Mouse (Mus musculus): ENCODE measurements around the gene Il25.
A peak's percentile ranks its signal among the peaks of the same experiment; 100 is the strongest.
"Not testable (repeated sequence)": the region's sequence is repeated elsewhere in the genome, so short reads cannot be mapped to it uniquely, and the experiment has no call there.

Il25 gene

GRCm38 (mm10) chr14:54926401-54927158 lies 5.9 kb upstream of the Il25 start:
- peak; percentile 84 for DNase-seq (ENCODE audit: low spot score in 2 of 2)

GRCm38 (mm10) chr14:54927296-54927695 lies 5.2 kb upstream of the Il25 start:
- DNase-seq (ENCODE audit: low spot score in 2 of 2): no peak

- DNase-seq (ENCODE audit: low spot score in 2 of 2): no peak
Observed at GRCm38 (mm10) chr14:54929801-54930200, 2.7 kb upstream of the Il25 start.

- no peak for DNase-seq (ENCODE audit: low spot score in 2 of 2)
Observed at GRCm38 (mm10) chr14:54930431-54930830, 2.1 kb upstream of the Il25 start.

GRCm38 (mm10) chr14:54935904-54936830 lies 3.7 kb downstream of the Il25 start, which contains the start of gene Cmtm5:
Gene Cmtm5 (plus strand): TSS chr14:54936261.
- no peak for DNase-seq (ENCODE audit: low spot score in 2 of 2)

- DNase-seq (ENCODE audit: low spot score in 2 of 2): no peak
Observed at GRCm38 (mm10) chr14:54936831-54937160, 4.3 kb downstream of the Il25 start.

GRCm38 (mm10) chr14:54937361-54938182 lies 5.1 kb downstream of the Il25 start:
- DNase-seq (ENCODE audit: low spot score in 2 of 2): no peak

- DNase-seq (ENCODE audit: low spot score in 2 of 2): no peak
Observed at GRCm38 (mm10) chr14:54938431-54939219, 6.1 kb downstream of the Il25 start.

GRCm38 (mm10) chr14:54939434-54940175 lies 7.1 kb downstream of the Il25 start:
- DNase-seq (ENCODE audit: low spot score in 2 of 2): peak; percentile 62 to 67

GRCm38 (mm10) chr14:54940176-54940530 lies 7.7 kb downstream of the Il25 start:
- no peak for DNase-seq (ENCODE audit: low spot score in 2 of 2)

GRCm38 (mm10) chr14:54941024-54941978 lies 8.8 kb downstream of the Il25 start:
- DNase-seq (ENCODE audit: low spot score in 2 of 2): no peak

- DNase-seq (ENCODE audit: low spot score in 2 of 2): no peak
Observed at GRCm38 (mm10) chr14:54942479-54942878, 10.0 kb downstream of the Il25 start.

GRCm38 (mm10) chr14:54943971-54944370 lies 11.5 kb downstream of the Il25 start:
- DNase-seq (ENCODE audit: low spot score in 2 of 2): no peak

GRCm38 (mm10) chr14:54944939-54945338 lies 12.4 kb downstream of the Il25 start:
- DNase-seq (ENCODE audit: low spot score in 2 of 2): no peak

GRCm38 (mm10) chr14:54945975-54946704 lies 13.6 kb downstream of the Il25 start:
- no peak for DNase-seq (ENCODE audit: low spot score in 2 of 2)

- not testable (repeated sequence) for DNase-seq (ENCODE audit: low spot score in 2 of 2)
Observed at GRCm38 (mm10) chr14:54947008-54947407, 14.5 kb downstream of the Il25 start.

- DNase-seq (ENCODE audit: low spot score in 2 of 2): no peak
Observed at GRCm38 (mm10) chr14:54948781-54949180, 16.3 kb downstream of the Il25 start.

GRCm38 (mm10) chr14:54950493-54950892 lies 18.0 kb downstream of the Il25 start:
- DNase-seq (ENCODE audit: low spot score in 2 of 2): no peak

GRCm38 (mm10) chr14:54951587-54951986 lies 19.1 kb downstream of the Il25 start:
- DNase-seq (ENCODE audit: low spot score in 2 of 2): no peak
